Mouse (Mus musculus) right cerebral cortex, adult 18-20 months (tissue): ENCODE results near the gene Zscan4d.
"Not testable (repeated sequence)": the region's sequence is repeated elsewhere in the genome, so short reads cannot be mapped to it uniquely, and the experiment has no call there.

Source experiments
- DNase-seq: peaks from one replicate; pipeline ENCODE4 v3.0.0; 2022; ENCODE audit warnings: mixed read lengths

The Zscan4d gene

GRCm38 (mm10) chr7:11166059-11166458, at the start of gene Zscan4d:
Zscan4d (minus strand) TSS chr7:11166159.
- not testable (repeated sequence) for DNase-seq

GRCm38 (mm10) chr7:11158036-11158435, 7.9 kb downstream of the Zscan4d start:
- DNase-seq: peak; percentile 3
